Mouse (Mus musculus): ENCODE measurements around the gene Samd13.

Gene Samd13

GRCm38 (mm10) chr3:146671121-146671520 is 14.3 kb downstream of the Samd13 start:
- DNase-seq (ENCODE audit: low spot score in 2 of 2), result no peak

- DNase-seq (ENCODE audit: low spot score in 2 of 2), result no peak
Observed at GRCm38 (mm10) chr3:146661907-146662306, 23.5 kb downstream of the Samd13 start.

GRCm38 (mm10) chr3:146661001-146661400 is 24.4 kb downstream of the Samd13 start:
- DNase-seq (ENCODE audit: low spot score in 2 of 2), result no peak

- DNase-seq (ENCODE audit: low spot score in 2 of 2), result no peak
Observed at GRCm38 (mm10) chr3:146659321-146659720, 26.1 kb downstream of the Samd13 start.

- no peak for DNase-seq (ENCODE audit: low spot score in 2 of 2)
Observed at GRCm38 (mm10) chr3:146658061-146658639, 27.2 kb downstream of the Samd13 start.

GRCm38 (mm10) chr3:146657433-146657832 is 28.0 kb downstream of the Samd13 start:
- DNase-seq (ENCODE audit: low spot score in 2 of 2), result no peak

- DNase-seq (ENCODE audit: low spot score in 2 of 2), result no peak
Observed at GRCm38 (mm10) chr3:146655111-146655577, 30.2 kb downstream of the Samd13 start.

GRCm38 (mm10) chr3:146653692-146654091 is 31.7 kb downstream of the Samd13 start:
- no peak for DNase-seq (ENCODE audit: low spot score in 2 of 2)

- no peak for DNase-seq (ENCODE audit: low spot score in 2 of 2)
Observed at GRCm38 (mm10) chr3:146652431-146652830, 33.0 kb downstream of the Samd13 start.

GRCm38 (mm10) chr3:146651217-146651616 is 34.2 kb downstream of the Samd13 start, which contains the start of gene 4930503B20Rik:
4930503B20Rik (minus strand) TSS chr3:146651317.
- no peak for DNase-seq (ENCODE audit: low spot score in 2 of 2)

GRCm38 (mm10) chr3:146650716-146651115 is 34.7 kb downstream of the Samd13 start:
- no peak for DNase-seq (ENCODE audit: low spot score in 2 of 2)

- no peak for DNase-seq (ENCODE audit: low spot score in 2 of 2)
Observed at GRCm38 (mm10) chr3:146649311-146649894, 36.0 kb downstream of the Samd13 start.

- no peak for DNase-seq (ENCODE audit: low spot score in 2 of 2)
Observed at GRCm38 (mm10) chr3:146641818-146642427, 43.5 kb downstream of the Samd13 start.

- DNase-seq (ENCODE audit: low spot score in 2 of 2), result no peak
Observed at GRCm38 (mm10) chr3:146632506-146632905, 52.9 kb downstream of the Samd13 start.

GRCm38 (mm10) chr3:146628227-146628982 is 57.0 kb downstream of the Samd13 start:
- no peak for DNase-seq (ENCODE audit: low spot score in 2 of 2)

- DNase-seq (ENCODE audit: low spot score in 2 of 2), result no peak
Observed at GRCm38 (mm10) chr3:146625766-146626165, 59.6 kb downstream of the Samd13 start.

GRCm38 (mm10) chr3:146621966-146622365 is 63.4 kb downstream of the Samd13 start:
- no peak for DNase-seq (ENCODE audit: low spot score in 2 of 2)

GRCm38 (mm10) chr3:146620555-146621249 is 64.7 kb downstream of the Samd13 start:
- DNase-seq (ENCODE audit: low spot score in 2 of 2), result peak; percentile 73 to 83

- no peak for DNase-seq (ENCODE audit: low spot score in 2 of 2)
Observed at GRCm38 (mm10) chr3:146620101-146620500, 65.3 kb downstream of the Samd13 start.

- DNase-seq (ENCODE audit: low spot score in 2 of 2), result no peak
Observed at GRCm38 (mm10) chr3:146618357-146618756, 67.0 kb downstream of the Samd13 start.

- DNase-seq (ENCODE audit: low spot score in 2 of 2), result no peak
Observed at GRCm38 (mm10) chr3:146617946-146618345, 67.4 kb downstream of the Samd13 start.
